Comparison of ENCODE assay signal across 11 mouse cellular contexts in the genomic region with DNA sequence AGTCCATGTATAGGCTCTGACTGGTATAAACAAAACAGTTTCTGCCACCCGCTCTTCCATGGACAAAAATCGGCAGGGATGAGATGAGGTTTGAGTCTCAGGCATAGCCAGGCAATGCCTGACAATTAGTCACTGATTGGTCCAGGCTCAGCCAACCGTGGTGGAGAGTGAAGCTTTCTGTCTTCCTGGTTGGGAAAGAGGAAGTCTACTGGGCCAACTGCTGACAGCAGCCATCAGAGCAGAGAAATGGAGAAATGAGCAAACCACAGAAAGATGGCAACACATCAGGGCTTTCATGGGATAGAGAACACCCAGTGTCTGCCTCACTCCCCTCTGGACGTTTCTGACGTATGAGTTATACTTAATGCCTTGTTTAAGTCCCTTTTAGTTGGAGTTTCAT. TPM values are rescaled to one million over a fixed set of nuclear protein-coding genes. Genes with fewer than 3 reads are reported as not detected.
A peak's percentile ranks its signal among the peaks of the same experiment; 100 is the strongest.
DNase-seq lines count a peak whose midpoint lies in the region; ATAC-seq and TF ChIP-seq lines count a peak whose summit lies in the region.
"Had no signal": no experiment of that assay in that cellular context is flagged by ENCODE, and none has a peak within 500 bp of the region (broad histone marks: within the 10 kb centered on the region; RNA-seq: fewer than 3 reads in every experiment).

No protein-coding gene starts in this region.

- H3K9ac ChIP-seq in heart, embryonic 12.5 days = no peak overlapping the region
- H3K9ac ChIP-seq in MEL (ENCODE audit: control insufficient read depth, low read depth, low read length, poor library complexity, severe bottlenecking) = no peak overlapping the region
- H3K9ac ChIP-seq: heart, embryonic 13.5 days had no signal

- no peaks in the 10 kb centered on the region for H3K79me2 ChIP-seq in MEL (ENCODE audit: control insufficient read depth, insufficient read depth, low read length, poor library complexity)

- 0 out of 2 replicates have a peak, but pooled peaks cover 5% of the 10 kb centered on the region for H3K4me1 ChIP-seq in heart, embryonic 12.5 days (replicated peaks)
- peaks cover 0 to 4% of the 10 kb centered on the region in 2 experiments; a peak in 1 of 4 replicates for H3K4me1 ChIP-seq in MEL (ENCODE audit: control insufficient read depth in 1 of 2, insufficient read depth in 2 of 2, low read length in 2 of 2)

- no peak overlapping the region for H3K27ac ChIP-seq in heart, embryonic 12.5 days (ENCODE audit: poor library complexity, severe bottlenecking)
- H3K27ac ChIP-seq in MEL (ENCODE audit: control insufficient read depth, low read depth, low read length) = no peak overlapping the region
- H3K27ac ChIP-seq: heart, embryonic 13.5 days had no signal

- H3K4me2 ChIP-seq in heart, embryonic 12.5 days = no peak overlapping the region
- H3K4me2 ChIP-seq: heart, embryonic 13.5 days had no signal

- no peak for TF ChIP-seq CTCF in MEL (IDR thresholded peaks at IDR 0.05 in 2 of 3, conservative IDR thresholded peaks at IDR 0.05 in 1 of 3; ENCODE audit: control insufficient read depth in 1 of 3, insufficient read depth in 1 of 3, low read depth in 2 of 3, low read length in 3 of 3, poor library complexity in 1 of 3, severe bottlenecking in 1 of 3)

- intact Hi-C loops in heart, postnatal 14 days (cut with DNase I) = no loop called here

- TF ChIP-seq POLR2A in MEL (IDR thresholded peaks at IDR 0.05; ENCODE audit: control insufficient read depth in 1 of 2, insufficient read depth in 1 of 2, low read depth in 1 of 2, low read length in 2 of 2, poor library complexity in 1 of 2) = no peak

- no peaks in the 10 kb centered on the region for H3K9me3 ChIP-seq in heart, embryonic 12.5 days (replicated peaks)
- no peaks in the 10 kb centered on the region for H3K9me3 ChIP-seq in MEL (replicated peaks; ENCODE audit: insufficient read depth, low read length)
- H3K9me3 ChIP-seq: heart, embryonic 13.5 days had no signal

- no peaks in the 10 kb centered on the region for H3K36me3 ChIP-seq in heart, embryonic 12.5 days
- no peaks in the 10 kb centered on the region; a peak in 1 of 4 replicates for H3K36me3 ChIP-seq in MEL (ENCODE audit: control insufficient read depth in 1 of 2, insufficient read depth in 2 of 2, low read length in 2 of 2)
- H3K36me3 ChIP-seq: heart, embryonic 13.5 days had no signal

- 78% methylated on average over 5 of the region's 5 CpGs for WGBS in heart, embryonic 12.5 days

- no peak for TF ChIP-seq RAD21 in MEL (IDR thresholded peaks at IDR 0.05; ENCODE audit: low read depth, low read length)

- peak; percentile 68 for DNase-seq in heart, adult 8-10 months (ENCODE audit: low spot score)
- DNase-seq in MEL (ENCODE audit: low read depth, low spot score) = peak; percentile 80
- peak; percentile 25 to 34 for DNase-seq in heart, postnatal 14 days
- no peak for DNase-seq in urinary bladder, adult 18-20 months (ENCODE audit: low spot score in 2 of 2)
- DNase-seq in urinary bladder, postnatal 36 days (ENCODE audit: low spot score in 2 of 2) = no peak
- DNase-seq in cerebellum, adult 9-11 months = no peak
- DNase-seq: midbrain, embryonic 14.5 days; right cerebral cortex, postnatal 14 days had no signal

- TF ChIP-seq EP300 in MEL (IDR thresholded peaks at IDR 0.05; ENCODE audit: low read depth in 1 of 2, low read length in 2 of 2) = no peak

- H3K27me3 ChIP-seq in heart, embryonic 12.5 days (replicated peaks) = no peaks in the 10 kb centered on the region
- H3K27me3 ChIP-seq in MEL (ENCODE audit: control insufficient read depth in 1 of 2, insufficient read depth in 2 of 2, low read length in 2 of 2) = no peaks in the 10 kb centered on the region
- H3K27me3 ChIP-seq: heart, embryonic 13.5 days had no signal

- no peak overlapping the region for H3K4me3 ChIP-seq in heart, embryonic 12.5 days
- no peak overlapping the region for H3K4me3 ChIP-seq in MEL (ENCODE audit: control insufficient read depth in 1 of 2, insufficient read depth in 1 of 2, low read depth in 2 of 2, low read length in 2 of 2)
- H3K4me3 ChIP-seq: heart, embryonic 13.5 days had no signal

- no peak for ATAC-seq in heart, embryonic 12.5 days (ENCODE audit: insufficient number of reproducible peaks, low FRiP score)
- ATAC-seq in megakaryocyte progenitor cell, adult 5-6 weeks (replicated peaks; ENCODE audit: poor library complexity) = peak; percentile 99

TF ChIP-seq in MEL, 35 proteins besides CTCF, POLR2A, EP300 and RAD21:
- no peak for TF ChIP-seq KAT2A (conservative IDR thresholded peaks at IDR 0.05; ENCODE audit: low read depth, low read length)
- peak; percentile 70 for TF ChIP-seq ELF1 (IDR thresholded peaks at IDR 0.05; ENCODE audit: low read depth, low read length)

RNA-seq across cellular contexts. Expression of a gene that starts 15.6 kb away (rescaled TPM):
- 1 to 10 TPM; 2.8 to 7.7 (median 3.9) TPM for total RNA-seq in heart, adult 8-10 months (2022)
- 11.7 and 12.1 TPM in 2 replicates for polyA plus RNA-seq in heart, embryonic 12.5 days (2016; fragmentation: Nextera tagmentation; extraction: Ambion mirVana)
- total RNA-seq in MEL (2012; rRNA removed) = not detected in 2 replicates
- not detected for polyA plus RNA-seq in MEL (2012; ENCODE audit: insufficient read depth in 1 of 2, insufficient read length in 2 of 2, low read depth in 1 of 2, low replicate concordance in 2 of 2, missing spikeins in 1 of 2)
- total RNA-seq in heart, postnatal 14 days (2021) = 1 to 10 TPM; 6.9 to 9.7 TPM
- total RNA-seq in megakaryocyte progenitor cell, adult 5-6 weeks (2015) = 0.12 and 0.17 TPM in 2 replicates
- total RNA-seq in megakaryocyte progenitor cell, adult 5-6 weeks (2017) = 0.34 and 1.2 TPM in 2 replicates

Comparison
In these comparisons a context has a peak if more than half of its experiments do, and no peak if none do; other contexts are left out.
1. DNase-seq: peak in heart, adult 8-10 months (single experiment), MEL (single experiment) and heart, postnatal 14 days (2 of 2); none in urinary bladder, adult 18-20 months (0 of 2), urinary bladder, postnatal 36 days (0 of 2) and cerebellum, adult 9-11 months (single experiment).